Mouse (Mus musculus) neutrophil, adult 5-6 weeks (primary cell): Measurements from ENCODE around the gene Tmem132c. TPM values are rescaled to one million over a fixed set of nuclear protein-coding genes. Genes with fewer than 3 reads are reported as not detected.

Experiments used
- ATAC-seq: fragments of 151-379, 151-347 bp; 2 replicates; pipeline ENCODE4 v1.8.0; 2017; ENCODE audit warnings: mild to moderate bottlenecking, moderate TSS enrichment; ENCODE audit not compliant: insufficient number of reproducible peaks, poor library complexity, low FRiP score, severe bottlenecking; ENCODE audit errors: extremely low read depth
- total RNA-seq: library from RNA; stranded (forward); fragments of 200-1000 nt; gene quantifications from 2 replicates; pipeline ENCODE4 v1.2.3, GENCODE M21; 2017

Tmem132c gene
- total RNA-seq, 1 experiment from 2014 or later: not detected

DNA sequence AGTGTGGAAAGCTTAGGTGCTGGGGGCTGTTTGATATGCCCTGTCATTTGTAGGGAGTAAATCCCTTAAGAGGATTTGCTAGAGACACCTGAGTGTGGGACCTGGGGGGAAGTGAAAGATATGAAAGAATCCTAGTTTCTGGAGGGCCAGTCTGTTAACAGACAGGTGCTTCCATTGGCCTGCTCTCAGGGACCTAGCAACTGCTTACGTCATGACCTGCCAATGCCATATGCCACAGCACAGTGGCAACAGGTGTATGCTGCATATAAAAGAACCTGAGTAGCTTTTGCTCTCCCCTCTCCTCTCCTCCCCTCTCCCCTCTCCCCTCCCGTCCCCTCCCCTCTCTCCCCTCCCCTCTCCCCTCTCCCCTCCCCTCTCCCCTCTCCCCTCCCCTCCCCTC, 232.1 kb downstream of the Tmem132c start:
- no peak for ATAC-seq

GRCm38 (mm10) chr5:127474856-127475255, 233.2 kb downstream of the Tmem132c start:
- ATAC-seq: no peak

GRCm38 (mm10) chr5:127477790-127478189, 236.2 kb downstream of the Tmem132c start:
- no peak for ATAC-seq

DNA sequence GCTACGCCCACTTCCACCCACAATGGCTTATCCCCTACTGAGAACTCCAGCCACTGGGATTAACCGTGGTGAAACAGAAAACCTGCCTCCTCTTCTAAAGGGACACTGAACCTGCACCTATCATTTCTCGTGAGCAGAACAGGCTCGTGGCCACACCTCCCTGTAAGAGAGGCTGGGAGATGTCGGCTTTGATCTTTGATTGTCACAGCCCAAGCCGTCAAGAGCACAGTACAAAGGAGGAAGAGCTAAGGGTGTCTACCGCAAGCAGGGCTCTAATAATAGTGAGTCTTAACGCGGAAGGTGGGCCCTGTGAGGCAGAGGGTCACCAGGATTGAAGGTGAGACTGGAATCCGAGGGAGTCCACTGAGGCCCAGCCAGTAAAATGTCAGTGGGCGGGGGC, 236.7 kb downstream of the Tmem132c start:
- ATAC-seq: no peak

DNA sequence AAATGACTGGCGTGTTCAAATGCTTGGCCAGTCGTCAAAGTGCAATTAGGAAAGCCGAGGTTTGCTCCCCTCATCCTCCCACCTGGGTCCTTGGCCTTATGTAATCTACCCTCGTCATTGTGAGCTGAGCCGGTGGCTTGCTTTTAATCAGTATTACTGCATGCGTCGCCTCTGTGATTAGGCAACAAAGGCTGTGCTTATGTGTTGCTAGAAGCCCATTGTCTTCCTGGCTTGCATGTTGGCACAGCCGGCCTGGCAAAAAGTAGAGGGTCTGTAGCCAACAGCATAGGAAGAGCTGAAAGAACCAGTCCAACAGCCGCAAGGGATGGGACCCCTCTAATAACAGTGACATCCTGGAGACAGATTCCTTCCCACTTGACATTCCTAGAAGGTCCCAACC, 239.3 kb downstream of the Tmem132c start:
- ATAC-seq: no peak

DNA sequence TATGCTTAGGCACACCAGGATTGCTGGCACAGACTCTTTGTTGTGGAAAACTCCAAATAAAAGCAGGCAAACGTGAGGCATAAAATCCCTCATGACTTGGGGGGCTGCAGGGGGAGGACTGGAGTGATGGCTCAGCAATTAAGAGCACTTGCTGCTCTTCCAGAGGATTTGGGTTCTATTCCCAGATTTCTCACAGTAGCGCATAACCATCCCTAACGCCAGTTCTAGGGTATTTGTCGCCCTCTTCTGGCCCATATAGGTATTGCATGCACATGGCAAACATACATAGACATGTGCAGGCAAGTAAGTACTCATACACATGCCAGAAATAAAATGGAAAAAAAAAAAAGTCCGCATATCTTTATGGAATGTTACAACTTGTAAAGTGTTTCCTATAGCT, 239.8 kb downstream of the Tmem132c start:
- ATAC-seq: no peak

DNA sequence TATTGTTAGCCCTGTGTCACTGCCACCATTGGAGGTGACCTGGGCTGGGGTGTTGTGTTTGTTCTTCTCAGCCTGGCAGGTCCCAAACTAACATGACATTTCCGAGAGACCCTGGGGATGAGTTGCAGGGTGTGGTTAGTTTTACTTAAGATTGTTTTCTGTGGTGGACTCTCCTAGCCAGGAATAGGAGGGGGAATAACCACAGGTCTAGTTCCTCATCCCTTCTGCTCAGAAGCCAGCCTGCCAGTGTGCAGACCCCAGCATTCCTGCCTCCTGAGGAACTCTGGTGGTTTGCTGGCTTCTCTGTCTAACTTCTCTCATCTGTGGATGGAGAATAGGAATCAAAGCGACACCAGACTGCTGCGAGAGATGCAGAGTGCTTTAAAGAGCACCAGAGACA, 240.7 kb downstream of the Tmem132c start:
- ATAC-seq: no peak

DNA sequence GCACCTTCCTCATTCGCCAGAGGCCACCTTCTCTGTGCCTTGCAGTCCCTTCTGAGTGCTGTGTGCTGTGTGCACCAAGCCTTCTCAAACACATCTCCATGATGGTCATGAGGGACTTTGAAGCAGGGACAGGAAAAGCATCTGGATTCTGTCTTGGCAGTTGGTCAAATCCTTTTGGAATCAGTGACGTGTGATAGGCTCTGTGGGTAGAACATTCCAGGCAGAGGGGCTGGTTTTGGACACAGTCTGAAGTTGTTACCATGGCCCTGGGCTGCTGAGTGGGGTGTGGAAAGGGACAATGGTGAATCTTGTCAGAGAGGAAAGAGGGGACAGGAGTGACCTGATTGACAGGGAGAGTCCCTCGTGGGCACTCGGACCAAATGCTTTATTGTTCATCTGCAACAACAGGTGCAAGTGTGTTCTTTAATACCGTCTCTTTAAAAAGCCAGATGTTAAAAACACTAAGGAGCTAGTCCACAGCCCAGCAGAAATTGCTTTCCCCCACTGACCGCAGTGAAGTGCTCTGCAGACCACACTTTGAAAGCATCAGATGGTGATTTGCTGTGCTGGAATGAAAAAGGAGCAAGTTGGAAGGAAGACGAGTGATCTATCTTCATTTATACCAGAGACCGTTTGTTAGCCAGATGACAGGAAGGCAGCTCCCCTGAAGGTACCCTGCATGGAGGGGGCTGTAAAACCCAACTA, 242.5 kb downstream of the Tmem132c start:
- ATAC-seq: no peak

DNA sequence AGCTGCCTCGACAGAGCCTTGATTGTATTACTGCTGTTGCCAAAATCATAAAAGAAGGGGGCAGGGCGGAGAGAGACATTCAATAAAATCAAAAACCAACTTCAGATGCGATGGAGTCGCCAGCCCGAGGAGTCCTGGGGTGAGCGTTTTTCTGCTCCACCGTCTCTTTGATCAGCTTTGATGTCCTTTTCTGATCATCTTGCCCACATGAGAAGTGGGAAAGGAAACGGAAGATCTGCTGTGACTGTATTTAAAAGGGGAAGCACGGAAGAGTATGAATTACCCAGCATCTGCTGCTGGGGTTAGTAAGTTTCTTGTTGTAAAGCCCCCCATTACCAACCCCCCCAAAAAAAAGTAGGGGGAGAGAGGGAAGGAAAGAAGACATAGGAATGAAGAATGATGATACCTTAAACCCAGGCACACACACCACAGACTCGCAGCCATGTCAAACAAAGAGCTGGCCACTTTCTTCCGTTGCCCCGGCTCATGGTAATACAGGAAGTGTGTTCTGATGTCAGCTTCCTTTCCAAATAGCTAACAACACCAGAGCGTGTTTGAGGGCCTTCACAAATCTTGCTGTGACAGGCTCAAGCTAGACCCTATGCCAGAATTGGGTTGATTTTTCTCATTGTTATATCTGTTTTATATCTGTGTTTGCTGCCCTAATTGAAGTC, 243.3 kb downstream of the Tmem132c start:
- peak; percentile 56 for ATAC-seq

- no peak for ATAC-seq
Measured at GRCm38 (mm10) chr5:127487190-127487589, 245.6 kb downstream of the Tmem132c start.

GRCm38 (mm10) chr5:127488666-127489065, 247.1 kb downstream of the Tmem132c start:
- ATAC-seq: no peak

DNA sequence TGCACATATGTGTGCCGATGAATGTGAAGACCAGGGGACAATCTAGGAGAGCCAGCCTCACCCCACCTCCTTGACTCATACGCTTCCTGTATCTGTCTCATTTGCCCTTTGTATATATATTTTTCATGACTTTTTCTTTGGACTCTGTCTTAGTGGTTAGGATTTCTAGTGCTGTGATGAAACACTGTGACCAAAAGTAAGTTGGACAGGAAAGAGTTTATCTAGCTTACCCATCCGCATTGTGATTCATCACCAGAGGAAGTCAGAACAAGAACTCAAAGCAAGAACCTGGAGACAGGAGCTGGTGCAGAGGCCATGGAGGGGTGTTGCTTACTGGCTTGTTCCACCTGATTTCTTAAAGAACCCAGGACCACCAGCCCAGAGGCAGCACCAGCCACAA, 250.1 kb downstream of the Tmem132c start:
- no peak for ATAC-seq

DNA sequence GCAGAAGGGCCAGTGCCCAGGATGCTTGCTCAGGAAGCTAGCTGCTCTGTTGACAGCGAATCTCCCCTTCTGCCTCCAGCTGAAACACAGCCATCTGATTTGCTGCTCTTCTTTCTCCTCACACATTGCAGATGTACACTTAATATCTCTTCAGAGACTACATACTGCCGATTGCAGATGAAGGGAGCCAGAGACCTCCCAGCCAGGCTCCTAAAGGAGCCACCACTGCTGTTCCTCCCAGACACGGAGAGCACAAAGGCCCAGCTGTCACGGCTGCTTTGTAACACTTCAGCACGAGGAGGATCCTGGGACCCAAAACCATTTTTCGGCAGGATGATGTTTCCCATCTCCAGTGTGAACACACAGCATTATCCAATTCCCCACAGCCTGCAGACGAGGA, 255.3 kb downstream of the Tmem132c start:
- ATAC-seq: no peak

DNA sequence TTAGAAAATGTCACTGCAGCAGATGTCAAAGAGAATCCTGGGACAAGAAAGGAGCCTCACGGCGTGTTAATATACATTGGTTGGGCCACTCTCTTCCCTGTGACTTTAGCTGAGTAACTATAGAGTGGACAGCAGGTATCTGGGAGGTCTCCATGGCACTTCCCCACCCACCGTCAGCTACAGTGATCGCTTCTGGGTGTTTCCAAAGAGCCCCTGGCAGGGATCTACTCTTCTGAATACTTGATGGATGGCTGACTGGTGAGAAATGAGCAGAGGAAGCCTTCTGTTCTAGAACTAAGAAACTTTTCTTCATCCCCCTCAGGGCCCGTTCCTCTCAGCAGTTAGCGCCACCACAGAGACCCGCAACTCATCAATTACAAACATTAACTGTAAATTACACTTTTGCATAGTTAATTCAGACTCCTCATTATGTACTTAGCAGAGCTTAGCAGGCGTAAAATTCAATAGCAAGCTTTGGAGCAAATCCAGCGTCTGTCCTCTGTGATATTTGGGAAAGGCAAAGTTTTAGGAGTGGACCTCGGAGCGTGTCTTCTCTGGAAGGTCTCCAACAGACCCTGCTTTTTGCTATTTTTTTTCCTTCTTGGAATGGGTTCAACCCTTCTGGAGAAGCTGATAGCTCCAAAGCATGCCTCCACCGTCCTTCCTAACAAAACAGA, 257.7 kb downstream of the Tmem132c start:
- no peak for ATAC-seq

DNA sequence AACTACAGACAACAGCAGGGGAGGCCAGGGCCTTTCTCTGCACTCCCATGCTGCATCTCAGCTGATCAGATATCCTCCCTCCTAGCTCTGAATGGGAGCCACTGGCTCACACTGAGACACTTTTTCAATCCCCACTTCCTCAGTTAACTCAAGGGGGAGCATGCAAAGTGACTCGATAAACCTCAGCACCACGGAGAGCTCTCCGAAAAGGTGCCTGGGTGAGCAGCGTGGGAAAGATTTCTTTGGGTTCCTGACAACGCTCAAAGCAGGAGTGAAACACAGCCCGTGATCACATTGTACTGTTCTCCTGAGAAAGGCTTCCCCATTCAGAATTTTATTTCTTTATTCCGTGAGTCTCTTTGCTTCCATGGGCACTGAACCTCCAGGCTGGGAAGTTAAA, 261.2 kb downstream of the Tmem132c start:
- ATAC-seq: no peak

- ATAC-seq: no peak
Measured at GRCm38 (mm10) chr5:127505697-127506096, 264.1 kb downstream of the Tmem132c start.

GRCm38 (mm10) chr5:127511653-127512052, 270.0 kb downstream of the Tmem132c start:
- ATAC-seq: no peak

DNA sequence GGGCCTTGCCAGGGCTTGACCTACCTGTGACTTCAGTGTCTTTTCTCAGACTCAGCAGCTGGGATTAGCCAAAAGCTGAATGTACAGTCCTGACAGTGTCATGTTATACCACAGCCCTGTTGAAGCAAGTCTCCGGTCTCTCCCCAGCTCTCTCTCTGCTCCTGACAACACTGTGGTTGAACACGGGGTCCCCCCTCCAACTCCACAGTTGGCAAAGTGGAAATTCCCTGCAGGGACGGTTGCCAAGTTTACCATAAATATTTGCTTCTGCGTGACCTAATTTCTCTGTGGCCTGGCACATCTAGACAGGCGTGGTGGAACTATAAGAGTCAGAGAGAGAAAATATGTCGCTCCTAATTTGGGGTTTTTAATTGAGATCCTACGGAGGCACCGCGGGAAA, 274.4 kb downstream of the Tmem132c start:
- no peak for ATAC-seq

DNA sequence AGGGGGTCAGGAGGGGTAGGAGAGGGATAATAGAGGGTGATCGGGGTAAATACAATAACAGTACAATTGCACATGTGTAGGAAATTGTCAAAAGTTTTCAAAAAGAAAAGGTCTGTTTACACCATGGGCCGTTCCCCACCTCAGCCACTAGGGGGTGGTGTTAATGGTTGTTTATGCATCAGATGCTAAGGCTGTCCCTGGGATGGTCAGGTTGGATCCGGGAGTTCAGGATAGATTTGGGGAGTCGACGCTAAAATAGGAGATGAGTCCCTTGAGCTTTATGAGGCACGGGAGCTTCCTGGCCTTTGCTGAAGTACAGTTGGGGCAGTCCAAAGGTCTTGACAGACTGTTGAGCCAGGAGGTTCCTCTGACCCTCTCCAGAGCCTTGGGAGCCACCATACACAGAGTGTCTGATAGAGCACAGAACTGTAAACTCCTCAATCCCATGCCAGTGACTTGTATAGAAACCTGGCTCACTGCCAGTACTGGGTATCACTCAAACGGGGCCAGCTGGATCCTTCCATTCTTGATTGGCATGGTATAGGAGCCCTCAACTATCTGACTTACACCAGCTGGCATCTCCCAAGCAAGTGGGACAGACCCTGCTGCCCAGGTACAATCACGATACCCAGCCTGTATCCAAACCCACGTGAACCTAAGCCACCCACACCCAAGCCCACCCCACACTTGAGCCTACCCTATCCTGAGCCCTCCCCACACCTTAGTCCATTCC, 281.3 kb downstream of the Tmem132c start:
- ATAC-seq: no peak
